Mouse (Mus musculus) yolk sac, embryonic 10.5 days (tissue): ENCODE measurements around the gene Itga2b.

Experiments used
- DNase-seq: peaks from one replicate; pipeline ENCODE4 v3.0.0-alpha.2; 2017; ENCODE audit warnings: low spot score

Gene Itga2b

DNA sequence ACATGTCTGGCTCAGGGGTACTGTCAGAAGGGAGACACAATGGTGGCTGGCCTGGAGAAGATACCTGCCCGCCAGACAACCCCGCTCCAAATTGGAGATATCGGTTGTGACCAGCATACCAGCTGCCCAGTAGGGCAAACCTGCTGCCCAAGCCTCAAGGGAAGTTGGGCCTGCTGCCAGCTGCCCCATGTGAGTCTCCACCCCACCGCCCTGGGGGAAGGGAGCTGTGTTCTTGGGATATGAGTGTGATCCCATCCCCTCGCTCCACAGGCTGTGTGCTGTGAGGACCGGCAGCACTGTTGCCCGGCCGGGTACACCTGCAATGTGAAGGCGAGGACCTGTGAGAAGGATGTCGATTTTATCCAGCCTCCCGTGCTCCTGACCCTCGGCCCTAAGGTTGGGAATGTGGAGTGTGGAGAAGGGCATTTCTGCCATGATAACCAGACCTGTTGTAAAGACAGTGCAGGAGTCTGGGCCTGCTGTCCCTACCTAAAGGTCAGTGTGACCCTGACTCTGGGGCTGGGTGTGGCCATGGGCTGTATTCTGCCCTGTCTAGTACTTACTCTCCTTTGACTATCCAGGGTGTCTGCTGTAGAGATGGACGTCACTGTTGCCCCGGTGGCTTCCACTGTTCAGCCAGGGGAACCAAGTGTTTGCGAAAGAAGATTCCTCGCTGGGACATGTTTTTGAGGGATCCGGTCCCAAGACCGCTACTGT lies 34.0 kb downstream of the Itga2b start:
- no peak for DNase-seq

DNA sequence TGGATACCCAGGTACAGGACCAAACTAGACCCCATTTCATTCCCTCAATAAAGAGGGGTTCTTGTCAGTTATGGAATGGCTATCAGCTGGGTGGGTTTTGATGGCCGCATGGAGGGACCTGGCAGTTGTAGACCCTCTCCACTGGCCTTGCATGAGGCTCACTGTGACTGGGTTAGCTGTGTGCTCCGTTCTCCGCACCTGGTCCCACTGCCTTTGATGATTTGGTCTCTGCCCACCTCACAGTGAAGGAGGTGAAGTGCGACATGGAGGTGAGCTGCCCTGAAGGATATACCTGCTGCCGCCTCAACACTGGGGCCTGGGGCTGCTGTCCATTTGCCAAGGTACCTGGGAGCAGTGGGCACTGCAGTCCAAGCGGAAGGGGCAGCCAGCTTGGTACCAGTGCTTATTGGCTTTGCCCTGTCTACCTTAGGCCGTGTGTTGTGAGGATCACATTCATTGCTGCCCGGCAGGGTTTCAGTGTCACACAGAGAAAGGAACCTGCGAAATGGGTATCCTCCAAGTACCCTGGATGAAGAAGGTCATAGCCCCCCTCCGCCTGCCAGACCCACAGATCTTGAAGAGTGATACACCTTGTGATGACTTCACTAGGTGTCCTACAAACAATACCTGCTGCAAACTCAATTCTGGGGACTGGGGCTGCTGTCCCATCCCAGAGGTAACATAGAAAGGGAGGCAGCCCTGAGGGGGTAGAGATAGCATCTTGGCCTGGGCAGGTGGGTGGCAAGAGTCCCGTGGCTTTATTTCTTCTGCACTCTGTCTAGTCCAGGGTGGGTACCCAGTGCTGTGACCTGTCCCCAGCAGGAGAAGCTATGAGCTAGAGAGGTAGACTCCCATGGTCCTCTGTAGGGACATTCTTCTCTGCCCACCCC lies 34.9 kb downstream of the Itga2b start:
- no peak for DNase-seq

DNA sequence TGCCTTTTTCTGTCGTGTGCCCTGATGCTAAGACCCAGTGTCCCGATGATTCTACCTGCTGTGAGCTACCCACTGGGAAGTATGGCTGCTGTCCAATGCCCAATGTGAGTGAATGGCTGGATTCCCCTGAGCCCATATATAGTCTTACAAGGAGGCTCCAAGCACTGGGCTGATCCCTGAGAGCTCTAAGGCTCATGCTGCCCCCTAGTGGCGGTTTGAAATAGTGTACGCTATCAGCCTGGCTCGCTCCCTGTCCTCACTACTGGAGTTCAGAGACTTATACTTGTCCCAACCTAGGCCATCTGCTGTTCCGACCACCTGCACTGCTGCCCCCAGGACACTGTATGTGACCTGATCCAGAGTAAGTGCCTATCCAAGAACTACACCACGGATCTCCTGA lies 35.5 kb downstream of the Itga2b start:
- DNase-seq: peak; percentile 74

DNA sequence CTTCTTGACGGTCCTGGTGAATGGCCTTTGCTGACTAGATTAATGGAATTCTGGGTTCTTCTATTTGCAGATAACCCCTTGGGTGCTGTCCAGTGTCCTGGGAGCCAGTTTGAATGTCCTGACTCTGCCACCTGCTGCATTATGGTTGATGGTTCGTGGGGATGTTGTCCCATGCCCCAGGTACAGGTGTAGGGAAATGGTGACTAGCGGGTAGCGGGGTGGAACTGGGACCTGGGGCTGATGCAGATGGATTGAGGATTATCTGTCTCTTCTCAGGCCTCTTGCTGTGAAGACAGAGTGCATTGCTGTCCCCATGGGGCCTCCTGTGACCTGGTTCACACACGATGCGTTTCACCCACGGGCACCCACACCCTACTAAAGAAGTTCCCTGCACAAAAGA lies 36.1 kb downstream of the Itga2b start:
- DNase-seq: no peak

DNA sequence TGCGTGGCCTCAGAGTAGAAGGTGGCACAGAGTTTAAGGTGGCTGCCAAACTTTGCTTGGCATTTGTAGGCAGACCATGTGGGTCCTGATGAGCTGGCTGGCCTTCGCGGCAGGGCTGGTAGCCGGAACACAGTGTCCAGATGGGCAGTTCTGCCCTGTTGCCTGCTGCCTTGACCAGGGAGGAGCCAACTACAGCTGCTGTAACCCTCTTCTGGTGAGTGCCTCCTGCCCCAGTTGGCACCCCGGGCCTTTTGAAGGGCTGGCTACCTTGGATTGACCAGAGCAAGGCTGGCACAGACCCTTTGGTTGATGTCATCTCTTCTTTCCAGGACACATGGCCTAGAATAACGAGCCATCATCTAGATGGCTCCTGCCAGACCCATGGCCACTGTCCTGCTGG lies 37.0 kb downstream of the Itga2b start:
- DNase-seq: no peak

DNA sequence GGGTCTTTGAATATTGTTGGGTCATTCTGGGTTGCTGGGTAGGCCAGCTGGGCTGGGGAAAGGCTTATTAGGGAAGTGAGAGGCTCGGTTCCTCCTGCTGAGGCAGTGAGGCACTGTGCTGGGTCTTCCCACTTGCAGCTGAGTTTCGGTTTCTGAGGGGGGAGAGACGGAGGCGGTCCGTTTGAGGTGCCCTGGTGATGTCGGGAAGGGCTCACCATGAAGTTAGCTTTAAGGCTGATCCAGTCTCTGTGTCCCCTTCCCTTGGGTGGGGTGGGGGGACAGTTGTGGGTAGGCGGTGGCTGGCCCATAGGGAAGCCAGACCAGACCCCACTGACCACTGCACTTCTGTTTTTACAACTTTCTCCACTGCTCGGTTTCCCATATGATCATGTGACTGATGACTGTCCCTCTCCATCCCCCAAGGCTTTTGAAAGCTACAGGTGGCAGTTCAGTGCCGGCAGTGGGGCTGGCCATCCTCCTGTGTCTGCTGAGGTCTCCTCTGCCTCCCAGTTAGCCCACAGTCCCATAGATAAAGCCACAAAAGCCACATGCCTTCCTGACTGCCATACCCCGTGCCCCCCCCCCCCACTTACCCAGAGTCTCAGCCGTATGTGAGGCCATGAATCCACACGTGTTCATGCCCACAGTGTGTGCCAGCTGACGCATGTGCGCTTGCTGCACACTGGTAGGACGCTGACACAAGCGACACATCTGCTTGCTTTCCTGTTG lies 37.6 kb downstream of the Itga2b start:
- no peak for DNase-seq

DNA sequence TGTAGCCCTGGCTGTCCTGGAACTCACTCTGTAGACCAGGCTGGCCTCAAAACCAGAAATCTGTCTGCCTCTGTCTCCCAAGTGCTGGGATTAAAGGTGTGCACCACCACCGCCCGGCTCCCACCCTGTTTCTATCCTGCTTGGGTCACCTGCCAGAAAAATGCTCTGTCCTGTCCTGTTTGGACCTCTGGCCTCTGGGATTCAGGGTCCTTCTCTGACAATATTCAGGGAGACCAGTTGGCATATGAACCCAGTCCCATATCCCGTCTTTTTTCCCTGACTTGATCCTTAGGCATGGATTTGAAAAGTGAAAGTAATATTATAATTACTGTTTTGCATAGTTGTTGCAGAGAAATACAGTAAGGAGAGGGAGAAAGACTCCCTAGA lies 38.2 kb downstream of the Itga2b start:
- DNase-seq: no peak

DNA sequence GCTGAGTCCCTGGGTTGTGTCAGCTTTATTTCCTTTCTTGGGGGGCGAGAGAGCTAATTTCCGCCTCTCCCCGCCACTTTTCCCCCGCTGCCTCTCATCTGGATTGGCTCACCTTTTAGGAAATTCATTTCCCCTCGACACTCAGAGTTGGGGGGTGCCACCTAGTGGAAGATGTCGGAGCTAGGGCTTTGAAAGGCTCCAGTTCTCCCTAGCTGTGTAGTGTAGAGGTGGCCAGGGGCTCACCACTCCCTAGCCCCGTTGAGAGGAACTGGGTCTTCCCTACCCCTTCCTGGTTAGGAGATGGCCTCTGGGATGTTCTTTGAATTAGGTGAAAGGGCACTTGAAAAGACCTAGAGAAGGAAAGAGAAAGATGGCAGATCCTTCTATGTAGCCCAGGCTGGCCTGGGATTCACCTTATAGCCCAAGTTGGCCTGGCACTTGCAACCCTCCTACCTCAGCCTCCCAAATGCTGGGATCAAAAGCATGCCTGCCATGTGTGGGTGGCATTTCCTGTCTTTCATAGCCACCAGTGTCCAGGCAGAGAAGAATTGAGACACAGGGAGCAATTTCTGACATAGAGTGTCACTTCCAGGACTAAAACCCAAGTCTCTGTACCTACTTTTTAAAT lies 38.8 kb downstream of the Itga2b start:
- DNase-seq: peak; percentile 77

DNA sequence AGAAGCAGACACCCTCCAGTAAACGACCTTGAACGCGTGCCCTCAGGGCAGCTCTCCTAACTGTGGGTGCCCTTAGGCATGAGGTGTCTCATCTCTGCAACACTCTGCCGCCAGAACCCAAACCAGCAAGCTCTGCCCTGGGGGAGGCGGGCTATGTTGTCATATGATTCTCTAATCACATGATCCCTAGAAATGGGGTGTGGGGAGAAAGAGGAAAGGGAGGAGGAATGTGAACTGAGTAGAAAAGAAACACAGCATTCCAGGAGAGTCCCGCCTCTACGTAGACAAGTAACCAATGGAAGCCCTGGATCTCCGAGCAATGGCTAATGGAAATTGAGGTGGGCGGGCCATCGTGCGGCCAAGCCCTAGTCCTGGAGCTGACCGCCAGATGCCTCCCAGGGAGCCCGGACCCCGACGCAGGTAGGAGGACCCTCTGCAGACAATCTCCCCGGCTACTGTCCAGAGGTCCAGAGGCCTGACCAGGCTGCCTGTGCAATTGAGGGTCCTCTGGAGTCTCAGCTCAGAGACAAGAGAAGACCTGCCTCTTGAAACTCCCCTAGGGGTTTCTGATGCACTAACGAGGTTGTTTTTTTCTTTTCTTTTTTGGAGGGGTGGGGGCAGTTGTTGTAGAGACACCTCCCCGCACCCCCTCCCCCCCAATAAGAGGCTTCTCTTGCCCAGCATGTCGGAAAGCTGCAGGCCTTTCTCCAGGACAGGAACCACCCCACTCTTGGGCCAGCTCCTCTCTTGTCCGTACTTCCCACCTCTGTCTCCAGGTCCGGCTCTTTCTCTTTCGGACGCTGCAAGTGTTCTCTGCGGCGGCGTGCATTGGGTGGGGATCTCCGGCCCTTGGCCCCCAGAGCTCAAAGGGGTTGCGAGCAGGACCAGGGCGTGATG lies 39.6 kb downstream of the Itga2b start, which contains the start of gene Grn:
Gene Grn, plus strand, starts transcription at position 195 of the 897 bp plus-strand sequence.
- DNase-seq: peak; percentile 94

DNA sequence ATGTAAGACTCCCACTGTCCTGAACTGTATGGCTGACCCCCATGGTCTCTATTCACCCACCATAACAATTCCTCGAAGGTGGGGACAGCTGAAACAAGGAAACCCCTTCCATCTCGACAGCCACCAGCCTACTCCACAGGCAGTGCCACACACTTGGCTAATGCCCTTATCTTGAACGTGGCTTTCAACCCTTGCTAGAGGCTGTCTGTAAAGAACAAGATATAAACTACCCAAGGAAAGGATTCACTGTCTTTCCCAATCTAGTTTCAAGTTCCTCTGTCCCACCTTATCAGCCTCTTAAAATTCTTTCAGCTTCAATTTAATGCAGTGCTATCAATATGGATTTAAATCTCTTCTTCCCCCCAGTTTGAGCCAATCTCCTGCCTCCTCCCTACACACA lies 40.4 kb downstream of the Itga2b start:
- DNase-seq: no peak

DNA sequence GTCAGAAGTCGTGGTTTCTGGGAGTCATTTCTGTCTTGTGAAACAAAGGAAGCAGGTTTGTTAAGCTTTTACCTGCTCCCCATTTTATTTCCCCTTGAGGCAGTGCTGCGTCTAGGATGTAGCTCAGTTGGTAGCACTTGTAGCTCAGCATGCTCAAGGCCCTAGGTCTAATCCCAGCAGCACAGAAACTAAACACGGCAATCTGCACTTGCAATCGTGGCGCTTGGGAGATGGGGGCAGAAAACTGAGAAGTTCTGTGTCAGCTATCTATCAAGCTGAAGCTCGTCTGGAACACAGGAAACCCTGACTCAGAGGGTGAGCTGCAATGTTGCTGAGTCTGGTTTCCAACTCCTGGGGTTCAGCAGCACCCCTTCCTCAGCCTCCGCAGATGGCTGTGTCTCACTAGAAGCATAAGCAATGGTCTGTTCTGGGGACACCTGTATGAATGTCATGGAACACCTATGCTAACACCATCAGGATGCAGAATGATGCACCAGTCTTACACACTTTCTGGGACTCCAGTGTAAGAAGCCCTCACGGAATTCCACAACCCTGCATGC lies 40.9 kb downstream of the Itga2b start:
- DNase-seq: no peak

DNA sequence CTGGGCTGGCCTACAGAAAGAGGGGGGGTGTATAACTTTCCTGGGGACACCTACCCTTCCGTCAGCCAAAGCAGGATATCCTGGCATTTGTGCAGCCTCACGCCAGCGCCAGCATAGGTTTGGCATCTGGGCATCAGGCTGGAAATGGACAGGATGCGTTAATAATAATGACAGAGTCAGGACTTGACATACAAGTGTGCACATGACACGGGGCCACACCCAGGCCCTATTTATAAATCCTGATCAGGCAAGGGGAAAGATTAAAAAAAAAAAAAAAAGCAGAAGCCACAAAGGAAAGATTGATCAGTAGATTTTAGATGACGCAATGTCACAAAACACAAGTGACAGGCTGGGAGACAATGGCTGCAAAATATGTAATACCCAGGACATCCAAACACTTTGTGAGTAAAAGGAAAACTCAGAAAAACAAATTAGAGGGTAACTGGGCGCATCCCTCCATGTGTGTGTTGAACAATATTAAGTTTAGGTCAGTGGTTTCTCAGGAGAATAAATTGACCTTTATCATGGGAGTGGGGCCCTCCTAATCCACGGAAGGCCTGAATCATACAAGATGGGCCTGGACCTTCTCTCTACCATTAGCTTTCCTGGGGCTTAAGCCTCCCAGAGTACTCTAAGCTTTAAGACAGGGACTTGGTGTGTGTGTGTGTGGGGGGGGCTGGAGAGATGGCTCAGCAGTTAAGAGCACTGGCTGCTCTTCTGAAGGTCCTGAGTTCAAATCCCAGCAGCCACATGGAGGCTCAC lies 44.2 kb downstream of the Itga2b start:
- no peak for DNase-seq

DNA sequence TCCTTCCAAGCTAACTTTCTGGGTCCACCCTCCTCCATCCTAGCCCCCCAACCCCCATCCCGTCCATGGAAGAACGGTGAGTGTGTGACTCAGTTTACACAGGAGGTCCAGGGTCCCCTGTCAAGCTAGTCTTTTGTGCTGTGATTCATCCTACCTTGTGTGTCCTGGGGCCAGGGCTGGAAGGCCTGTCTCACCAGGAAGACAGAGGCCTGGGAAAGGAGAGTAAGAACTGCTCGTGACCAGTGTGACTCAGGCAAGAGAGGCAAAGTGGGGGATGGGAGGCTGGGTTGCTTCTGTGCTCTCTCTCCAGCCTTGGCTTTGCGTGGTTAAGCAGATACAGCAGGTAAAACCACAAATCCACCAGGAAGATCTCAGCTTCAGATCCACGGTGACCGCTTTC lies 45.3 kb downstream of the Itga2b start:
- DNase-seq: no peak

DNA sequence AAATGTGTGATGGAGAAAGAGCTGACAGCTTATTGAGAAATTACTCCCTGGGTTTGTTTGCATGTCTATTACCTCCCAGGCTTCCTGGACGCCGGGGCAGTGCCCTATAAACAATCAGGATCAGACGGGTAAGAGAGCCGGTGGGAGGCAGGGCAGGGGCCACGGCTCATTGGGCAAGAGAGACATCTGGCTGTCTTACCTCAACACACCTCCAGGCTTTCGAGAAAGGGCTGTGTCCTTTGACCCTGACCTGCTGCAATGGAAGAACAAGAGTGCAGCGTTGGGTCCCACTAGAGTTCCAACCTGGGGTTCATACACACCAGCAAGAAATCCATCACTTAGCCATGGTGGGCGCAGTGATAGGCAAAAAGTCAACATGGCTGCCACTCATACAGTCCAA lies 48.4 kb downstream of the Itga2b start:
- DNase-seq: no peak

DNA sequence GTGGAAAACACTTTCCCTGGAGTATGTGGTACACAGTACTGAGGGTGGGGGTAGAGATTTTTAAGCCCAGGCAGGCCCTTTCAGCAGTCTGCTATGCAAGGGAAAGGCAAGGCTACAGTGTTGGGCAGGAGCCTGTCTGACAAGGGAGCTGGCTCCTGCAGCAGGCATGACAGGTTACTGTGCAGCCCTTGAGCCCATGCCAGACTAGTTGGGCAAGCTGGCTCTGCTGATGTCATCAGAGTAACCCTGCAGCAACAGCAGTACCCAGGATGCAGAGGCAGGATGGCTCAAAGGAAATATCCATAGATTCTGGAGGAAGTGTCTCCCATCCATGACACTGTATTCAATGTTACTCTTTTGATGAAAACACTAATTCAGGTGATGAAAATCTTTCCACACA lies 51.0 kb downstream of the Itga2b start:
- DNase-seq: no peak

DNA sequence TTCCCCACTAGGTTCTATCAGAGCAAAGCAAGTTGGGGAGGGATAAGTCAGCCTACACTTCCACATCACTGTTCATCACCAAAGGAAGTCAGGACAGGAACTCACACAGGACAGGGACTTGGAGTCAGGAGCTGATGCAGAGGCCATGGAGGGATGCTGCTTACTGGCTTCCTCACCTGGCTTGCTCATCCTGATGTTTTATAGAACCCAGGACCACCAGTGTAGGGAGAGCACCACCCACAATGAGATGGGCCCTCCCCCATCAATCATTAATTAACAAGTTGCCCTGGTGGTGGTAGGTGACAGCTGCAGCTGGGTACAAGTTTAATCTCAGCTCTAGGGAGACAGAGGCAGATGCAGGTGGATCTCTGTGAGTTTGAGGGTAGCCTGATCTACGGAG lies 52.8 kb downstream of the Itga2b start:
- DNase-seq: no peak

DNA sequence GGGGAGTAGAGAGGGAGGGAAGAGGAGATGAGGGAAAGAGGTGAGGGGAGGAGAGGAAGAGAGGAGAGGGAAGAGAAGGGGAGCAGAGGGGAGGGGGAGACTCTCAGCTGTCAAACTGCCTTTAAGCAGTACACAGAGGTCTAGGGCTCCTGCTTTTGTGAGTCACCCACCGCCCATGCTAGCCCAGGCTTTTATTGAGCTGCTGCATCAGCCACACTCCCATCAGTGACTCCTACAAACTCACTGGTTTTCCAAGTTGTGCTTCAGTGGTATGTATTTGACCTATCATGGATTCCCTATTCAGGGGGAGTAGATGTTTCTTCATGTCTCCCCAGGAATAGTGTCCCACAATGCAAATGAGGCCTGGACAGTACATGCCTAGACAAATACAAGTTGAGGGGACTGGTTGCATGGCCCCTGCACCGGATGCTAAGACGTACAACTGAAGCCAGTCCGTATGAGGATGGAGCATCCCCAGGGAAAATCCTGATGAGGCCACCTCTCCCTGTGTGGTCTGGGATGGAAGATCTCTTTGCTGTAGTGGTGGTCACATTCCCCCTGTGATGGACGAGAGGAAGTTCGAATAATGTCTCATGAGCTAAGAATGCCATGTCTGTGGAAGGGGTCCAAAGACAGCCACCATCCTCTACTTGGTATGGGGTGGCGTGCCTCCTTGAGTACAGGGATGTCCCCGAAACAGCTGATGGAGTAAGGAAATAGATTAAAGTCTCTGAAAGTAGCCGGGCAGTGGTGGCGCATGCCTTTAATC lies 54.7 kb downstream of the Itga2b start:
- no peak for DNase-seq

DNA sequence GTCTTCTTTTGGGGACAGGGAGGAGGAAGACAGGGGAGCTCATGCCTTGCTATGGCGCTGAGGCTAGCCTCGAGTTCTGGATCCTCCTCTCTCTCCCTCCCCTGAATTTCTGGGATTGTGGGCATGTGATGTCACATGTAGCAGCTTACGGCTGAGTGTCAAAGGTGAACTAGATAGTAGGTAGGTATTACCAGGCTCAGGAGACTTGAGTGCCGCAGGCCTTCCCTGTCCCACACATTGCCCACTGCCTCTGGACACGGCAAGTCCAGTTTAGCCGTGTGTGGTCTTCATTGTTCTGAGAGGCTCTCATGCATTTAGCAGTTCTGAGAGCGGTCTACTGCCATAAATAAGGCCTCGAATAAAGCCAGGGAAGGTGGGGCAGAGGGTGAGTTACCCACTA lies 56.9 kb downstream of the Itga2b start:
- DNase-seq: no peak

DNA sequence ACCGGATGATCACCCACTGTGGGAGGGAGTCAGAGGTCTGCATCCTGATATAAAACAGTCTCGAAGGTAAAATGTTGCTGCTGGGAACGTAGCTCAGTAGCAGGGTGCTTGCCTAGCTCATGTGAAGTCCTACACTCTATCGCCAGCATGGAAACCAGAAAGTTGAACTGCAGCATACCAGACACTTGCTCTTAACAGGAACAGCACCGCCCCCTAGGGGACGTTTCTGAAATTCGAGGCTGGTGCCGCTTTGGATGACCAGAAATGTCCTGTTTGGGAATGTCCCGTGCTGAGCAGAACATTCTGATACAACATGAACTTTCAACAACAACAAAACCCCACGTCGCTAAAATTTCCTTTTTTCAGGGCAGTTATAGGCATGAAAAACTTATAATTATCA lies 58.2 kb downstream of the Itga2b start:
- DNase-seq: peak; percentile 82
